Mouse (Mus musculus) heart, postnatal 0 days (tissue): ENCODE results near the gene Zxdc.

ENCODE experiments used
- CTCF ChIP-seq: IDR thresholded peaks from 2 replicates; pipeline ENCODE4 v1.5.1; 2016; ENCODE audit warnings: antibody characterized with exemption, control low read depth, low read depth
- EP300 ChIP-seq: IDR thresholded peaks from 2 replicates; pipeline ENCODE4 v1.6.1; 2016; ENCODE audit warnings: antibody characterized with exemption, low read depth

GRCm38 (mm10) chr6:90408632-90409031 lies 39.3 kb downstream of the Zxdc start:
- no peak for TF ChIP-seq CTCF
- TF ChIP-seq EP300: no peak
